In genomic region chr2:91291197-91292007, GRCm38 (mm10) we compare ENCODE assay signal across 8 mouse cellular contexts. TPM values are rescaled to one million over a fixed set of nuclear protein-coding genes. Genes with fewer than 3 reads are reported as not detected.
DNase-seq lines count a peak whose midpoint lies in the region; TF ChIP-seq lines count a peak whose summit lies in the region.

No protein-coding gene starts in this region.

- peak; percentile 52 to 82 for DNase-seq in adrenal gland, adult (ENCODE audit: inconsistent age in 2 of 2, low spot score in 1 of 2)
- no peak for DNase-seq in adrenal gland, postnatal 4 days (ENCODE audit: low spot score in 2 of 2)
- DNase-seq in lung, adult 18-20 months = peak; percentile 53
- no peak for DNase-seq in lung, adult 2 months
- peak; percentile 75 for DNase-seq in gastrocnemius, postnatal 25 days
- DNase-seq in ovary, postnatal 14 days (ENCODE audit: low spot score) = peak; percentile 45
- DNase-seq in left cerebral cortex, postnatal 36 days (ENCODE audit: low spot score in 2 of 2) = no peak
- no peak for DNase-seq in thymus, postnatal 0 days (ENCODE audit: low spot score)

- no peak for TF ChIP-seq CTCF in lung, adult 2 months (IDR thresholded peaks at IDR 0.05; ENCODE audit: insufficient read depth, low read length)

- H3K4me3 ChIP-seq in lung, adult 2 months (replicated peaks; ENCODE audit: extremely low read depth, low read depth, low read length) = no peak overlapping the region

- TF ChIP-seq POLR2A in lung, adult 2 months (IDR thresholded peaks at IDR 0.05; ENCODE audit: borderline replicate concordance, extremely low read depth, low read depth, low read length) = no peak

- WGBS in lung, adult 2 months = 61% methylated on average over 12 of the region's 12 CpGs

- H3K4me1 ChIP-seq in lung, adult 2 months (ENCODE audit: control insufficient read depth, insufficient read depth, low read length) = 0 out of 2 replicates have a peak, but pooled peaks cover 2% of the 10 kb centered on the region

- intact Hi-C loops in left cerebral cortex, postnatal 36 days (cut with DNase I) = loop anchor here (1.0 kb wide), 1 partner anchor 32 kb away; no protein-coding TSS in a partner anchor

RNA-seq across cellular contexts. Expression of gene Arfgap2, which starts 26.6 kb away (rescaled TPM):
- 100 to 1,000 TPM; 112 to 119 TPM for total RNA-seq in adrenal gland, postnatal 4 days (2021)
- polyA plus RNA-seq in lung, adult 2 months (2012; rRNA removed) = 29.1 and 44.4 TPM in 2 replicates
- 100 to 1,000 TPM; 100 to 119 TPM for total RNA-seq in gastrocnemius, postnatal 25 days (2021)
- total RNA-seq in left cerebral cortex, postnatal 36 days (2021) = 10 to 100 TPM; 66.2 to 78.1 TPM
- 95.7 and 99.8 TPM in 2 replicates for polyA plus RNA-seq in thymus, postnatal 0 days (2015; fragmentation: Nextera tagmentation; extraction: Ambion mirVana)

RNA-seq across cellular contexts. Expression of gene Pacsin3, which starts 35.6 kb away (rescaled TPM):
- total RNA-seq in adrenal gland, postnatal 4 days (2021) = 100 to 1,000 TPM; 111 to 112 TPM
- 27.7 and 55.1 TPM in 2 replicates for polyA plus RNA-seq in lung, adult 2 months (2012; rRNA removed)
- total RNA-seq in gastrocnemius, postnatal 25 days (2021) = 100 to 1,000 TPM; 265 to 364 TPM
- 10 to 100 TPM; 40.8 to 43.2 TPM for total RNA-seq in left cerebral cortex, postnatal 36 days (2021)
- 4.3 and 5.9 TPM in 2 replicates for polyA plus RNA-seq in thymus, postnatal 0 days (2015; fragmentation: Nextera tagmentation; extraction: Ambion mirVana)

RNA-seq across cellular contexts. Expression of gene Ddb2, which starts 54.6 kb away (rescaled TPM):
- 10 to 100 TPM; 19.1 to 19.7 TPM for total RNA-seq in adrenal gland, postnatal 4 days (2021)
- polyA plus RNA-seq in lung, adult 2 months (2012; rRNA removed) = 11.8 and 13.9 TPM in 2 replicates
- total RNA-seq in gastrocnemius, postnatal 25 days (2021) = 1 to 10 TPM; 2.2 to 2.6 TPM
- 10 to 100 TPM in 1 of 2 experiments, 1 to 10 TPM in 1; 9.6 to 12.2 TPM for total RNA-seq in left cerebral cortex, postnatal 36 days (2021)
- 33.7 and 35.8 TPM in 2 replicates for polyA plus RNA-seq in thymus, postnatal 0 days (2015; fragmentation: Nextera tagmentation; extraction: Ambion mirVana)

Comparison
In these comparisons a context has a peak if more than half of its experiments do, and no peak if none do; other contexts are left out.
1. DNase-seq: peak in adrenal gland, adult (2 of 2), lung, adult 18-20 months (2 of 2), gastrocnemius, postnatal 25 days (single experiment) and ovary, postnatal 14 days (single experiment); none in adrenal gland, postnatal 4 days (0 of 2), lung, adult 2 months (single experiment), left cerebral cortex, postnatal 36 days (0 of 2) and thymus, postnatal 0 days (single experiment).